Mouse (Mus musculus) heart, postnatal 0 days (tissue): ENCODE data around the gene Tns1. TPM values are rescaled to one million over a fixed set of nuclear protein-coding genes. Genes with fewer than 3 reads are reported as not detected.

Experiments
- ATAC-seq: fragments of 200-750 bp; cut with Nextera tagmentation; 2 replicates; pipeline ENCODE4 v1.8.0; 2017; ENCODE audit warnings: low read depth, moderate number of reproducible peaks, moderate library complexity; ENCODE audit not compliant: insufficient read depth
- DNase-seq: peaks from one replicate; pipeline ENCODE4 v3.0.0-alpha.2; 2016; ENCODE audit warnings: low spot score
- H3K27ac ChIP-seq: fragments of 300-500 bp; sonication (generic); 2 replicates; pipeline ENCODE4 v1.5.1; 2014; ENCODE audit warnings: low read depth, mild to moderate bottlenecking
- H3K27me3 ChIP-seq: fragments of 300-500 bp; sonication (generic); 2 replicates; pipeline ENCODE4 v1.6.1; 2014; ENCODE audit warnings: low read length, mixed read lengths; ENCODE audit not compliant: control insufficient read depth, insufficient read depth
- H3K36me3 ChIP-seq: fragments of 300-500 bp; sonication (generic); replicated peaks from 2 replicates; pipeline ENCODE4 v1.6.1; 2014; ENCODE audit warnings: low read length, mixed read lengths; ENCODE audit not compliant: control insufficient read depth, insufficient read depth
- H3K4me1 ChIP-seq: fragments of 300-500 bp; sonication (generic); 2 replicates; pipeline ENCODE4 v1.6.1; 2014; ENCODE audit warnings: antibody characterized with exemption; ENCODE audit not compliant: control insufficient read depth, insufficient read depth
- H3K4me2 ChIP-seq: fragments of 300-500 bp; sonication (generic); 2 replicates; pipeline ENCODE4 v1.6.1; 2014; ENCODE audit warnings: low read depth, mild to moderate bottlenecking, low read length, moderate library complexity
- H3K4me3 ChIP-seq: fragments of 300-500 bp; sonication (generic); 2 replicates; pipeline ENCODE4 v1.5.1; 2014; ENCODE audit warnings: low read depth, low read length
- H3K9ac ChIP-seq: fragments of 300-500 bp; sonication (generic); replicated peaks from 2 replicates; pipeline ENCODE4 v1.6.1; 2014; ENCODE audit warnings: low read depth, low read length, mixed read lengths
- H3K9me3 ChIP-seq: fragments of 300-500 bp; sonication (generic); replicated peaks from 2 replicates; pipeline ENCODE4 v1.6.1; 2016; ENCODE audit warnings: low read length; ENCODE audit not compliant: control insufficient read depth
- CTCF ChIP-seq: IDR thresholded peaks from 2 replicates; pipeline ENCODE4 v1.5.1; 2016; ENCODE audit warnings: antibody characterized with exemption, control low read depth, low read depth
- EP300 ChIP-seq: IDR thresholded peaks from 2 replicates; pipeline ENCODE4 v1.6.1; 2016; ENCODE audit warnings: antibody characterized with exemption, low read depth
- WGBS: fragments of 180-500 bp; shearing (Covaris S2); extraction: QIAGEN DNeasy Blood & Tissue Kit; methylation state at CpG from one replicate; pipeline ENCODE4 v1.1.7; 2014; 5-methylcytosine and 5-hydroxymethylcytosine counted together
- polyA plus RNA-seq: library from polyadenylated mRNA; unstranded; fragments of >200 nt; fragmentation: Nextera tagmentation; extraction: Ambion mirVana; gene quantifications from 2 replicates; pipeline ENCODE4 v1.2.1, GENCODE M21; 2015
- total RNA-seq: library from RNA; depleted of rRNA; stranded (reverse); fragments of >200 nt; gene quantifications from 2 replicates; pipeline ENCODE4 v1.2.3, GENCODE M21; 2014; ENCODE audit warnings: low replicate concordance

Gene Tns1
- total and polyA plus RNA-seq, 2 experiments from 2014 or later = 125 to 458 TPM

DNA sequence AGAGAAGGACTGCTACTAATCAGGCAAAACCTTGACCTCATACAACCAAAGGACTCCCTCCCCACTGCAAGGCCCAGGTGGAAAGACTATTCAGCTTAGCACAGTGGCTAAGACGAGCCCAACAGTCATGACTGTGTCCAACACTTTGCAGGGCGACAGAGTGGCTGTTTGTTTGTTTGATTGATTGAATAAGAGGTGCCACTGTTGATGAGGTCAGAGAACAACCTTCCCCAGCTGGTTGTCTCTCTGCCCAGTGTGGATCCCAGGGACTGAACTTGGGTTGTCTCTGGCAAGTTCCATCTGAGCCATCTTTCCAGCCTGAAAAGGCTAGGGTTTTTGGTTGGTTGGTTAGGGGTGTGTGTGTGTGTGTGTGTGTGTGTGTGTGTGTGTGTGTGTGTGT is 14.6 kb downstream of the Tns1 start:
- Histone ChIP-seq H3K9me3 (no peaks in the 10 kb centered on the region), H3K4me1 (peaks cover 39% of the 10 kb centered on the region), H3K9ac (no peak overlapping the region), H3K27ac (no peak overlapping the region), H3K4me2 (no peak overlapping the region), H3K36me3 (no peaks in the 10 kb centered on the region), H3K4me3 (no peak overlapping the region), H3K27me3 (no peaks in the 10 kb centered on the region)
- TF ChIP-seq CTCF (no peak), EP300 (no peak)
- DNase-seq (no peak), ATAC-seq (no peak)
- WGBS = 87% methylated on average over 2 of the region's 2 CpGs

DNA sequence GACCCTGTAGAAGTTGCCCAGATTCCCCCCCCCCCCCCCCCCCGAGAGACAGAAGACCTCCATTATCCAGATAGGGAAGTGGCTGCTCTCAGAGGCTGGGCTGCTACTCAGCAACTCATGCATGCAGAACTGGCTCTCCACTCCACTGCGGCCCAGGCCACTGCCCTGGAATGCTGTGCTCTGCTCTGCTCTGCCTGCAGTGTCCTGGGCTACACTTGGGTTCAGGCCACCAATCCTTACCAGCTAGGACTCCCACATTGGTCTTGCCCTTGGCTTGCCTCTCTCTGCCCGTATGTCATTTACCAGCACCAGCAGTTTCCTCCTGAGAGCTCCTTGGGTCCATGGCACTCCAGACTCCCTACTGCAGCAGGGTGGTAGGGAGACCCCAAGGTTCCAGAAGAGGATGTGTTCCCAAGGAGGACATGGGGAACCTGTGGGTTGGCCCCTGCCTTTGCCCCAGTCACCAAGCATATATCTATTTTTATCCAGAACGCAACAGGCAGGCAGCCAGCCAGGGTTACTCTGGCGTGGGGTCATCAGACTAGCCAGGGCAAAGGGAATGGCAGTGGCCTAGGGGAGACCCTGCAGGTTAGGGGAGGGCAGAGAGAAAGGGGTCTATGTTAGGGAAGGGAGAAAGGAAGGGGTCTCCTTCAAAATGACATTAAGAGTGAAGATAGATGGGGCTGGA is 16.2 kb downstream of the Tns1 start:
- DNase-seq (no peak), ATAC-seq (peak; percentile 25; the same call in 1 of the 2 replicates)
- no peak overlapping the region for H3K4me2 ChIP-seq
- no peak overlapping the region for H3K9ac ChIP-seq
- no peak for TF ChIP-seq CTCF
- TF ChIP-seq EP300 = no peak
- H3K36me3 ChIP-seq = no peaks in the 10 kb centered on the region
- H3K4me3 ChIP-seq = no peak overlapping the region
- peaks cover 49% of the 10 kb centered on the region for H3K4me1 ChIP-seq
- 33% methylated on average over 5 of the region's 5 CpGs for WGBS
- peak overlapping the region; percentile 65 for H3K27ac ChIP-seq
- H3K27me3 ChIP-seq = no peaks in the 10 kb centered on the region
- H3K9me3 ChIP-seq = no peaks in the 10 kb centered on the region

GRCm38 (mm10) chr1:74106214-74106613 is 18.0 kb downstream of the Tns1 start:
- Histone ChIP-seq H3K4me2 (no peak overlapping the region), H3K9ac (no peak overlapping the region), H3K27ac (no peak overlapping the region), H3K27me3 (no peaks in the 10 kb centered on the region), H3K4me1 (peaks cover 46% of the 10 kb centered on the region), H3K36me3 (no peaks in the 10 kb centered on the region), H3K4me3 (no peak overlapping the region), H3K9me3 (no peaks in the 10 kb centered on the region)
- ATAC-seq (no peak), DNase-seq (no peak)
- TF ChIP-seq EP300 = no peak
- TF ChIP-seq CTCF = no peak
- 85% methylated on average over 6 of the region's 6 CpGs for WGBS

- no peak overlapping the region; the same call in 1 of the 2 replicates for H3K27ac ChIP-seq
- no peaks in the 10 kb centered on the region for H3K36me3 ChIP-seq
- 43% methylated on average over 4 of the region's 4 CpGs for WGBS
- H3K27me3 ChIP-seq = no peaks in the 10 kb centered on the region
- no peak overlapping the region for H3K4me2 ChIP-seq
- no peak overlapping the region for H3K4me3 ChIP-seq
- TF ChIP-seq EP300 (no peak), CTCF (no peak)
- no peaks in the 10 kb centered on the region for H3K9me3 ChIP-seq
- DNase-seq (no peak), ATAC-seq (peak; percentile 24; the same call in 1 of the 2 replicates)
- peaks cover 43% of the 10 kb centered on the region for H3K4me1 ChIP-seq
- H3K9ac ChIP-seq = no peak overlapping the region
These were observed 18.6 kb downstream of the Tns1 start for GRCm38 (mm10) chr1:74105660-74106059.

DNA sequence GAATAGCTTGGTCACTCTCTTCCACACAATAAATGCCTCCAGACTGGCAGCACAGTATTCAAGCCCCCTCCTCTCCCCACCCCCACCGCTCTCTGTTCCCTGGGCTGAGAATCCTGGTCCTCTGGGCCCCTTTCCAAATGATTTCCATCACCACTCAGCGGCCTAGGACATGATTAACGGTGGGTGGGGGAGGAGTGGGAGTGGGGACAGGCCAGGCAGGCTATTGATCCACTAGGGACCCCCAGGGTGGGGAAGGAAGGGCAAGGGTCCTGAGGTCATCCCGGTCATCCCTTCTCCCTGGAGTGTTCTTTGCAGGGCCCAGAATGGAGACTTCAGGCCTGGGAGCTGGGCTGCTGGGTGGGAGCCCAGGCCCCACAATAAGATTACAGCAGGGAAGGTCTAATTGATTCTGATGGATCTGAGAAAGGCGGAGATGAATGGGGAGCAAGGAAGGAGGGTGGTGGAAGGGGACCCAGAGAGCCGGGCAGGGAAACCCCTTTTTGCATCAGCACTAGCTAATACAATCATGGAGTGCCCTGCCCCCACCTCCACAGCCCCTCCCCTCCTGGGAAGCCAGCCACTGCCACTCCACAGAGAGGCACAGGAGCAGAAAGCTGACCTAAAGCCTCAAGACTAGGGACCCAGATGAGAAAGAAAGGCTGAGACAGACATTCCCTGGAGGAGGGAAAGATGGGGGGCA is 20.4 kb downstream of the Tns1 start:
- Histone ChIP-seq H3K9me3 (no peaks in the 10 kb centered on the region), H3K4me1 (peaks cover 52% of the 10 kb centered on the region), H3K9ac (no peak overlapping the region), H3K4me3 (no peak overlapping the region), H3K4me2 (no peak overlapping the region), H3K27me3 (peaks cover 4% of the 10 kb centered on the region; the same call in 1 of the 2 replicates), H3K36me3 (no peaks in the 10 kb centered on the region), H3K27ac (peak overlapping the region; percentile 5; the same call in 1 of the 2 replicates)
- DNase-seq (no peak), ATAC-seq (peak; percentile 57)
- WGBS = 40% methylated on average over 6 of the region's 6 CpGs
- no peak for TF ChIP-seq EP300
- no peak for TF ChIP-seq CTCF
